Mouse (Mus musculus) c-Kit-positive CD71-negative TER-119-negative erythroid progenitor cells, embryonic 14.5 days (primary cell): ENCODE measurements around the gene Fut11.
"Not testable (repeated sequence)": the region's sequence is repeated elsewhere in the genome, so short reads cannot be mapped to it uniquely, and the experiment has no call there.

Experiments
- DNase-seq: peaks from one replicate; pipeline ENCODE4 v3.0.0-alpha.2; 2013; ENCODE audit warnings: low read depth

The Fut11 gene

GRCm38 (mm10) chr14:20674064-20674833 is 20.5 kb upstream of the Fut11 start, which contains the start of gene Sec24c:
TSS of gene Sec24c (plus strand) at chr14:20674308.
- peak; percentile 100 for DNase-seq

- no peak for DNase-seq
Measured at GRCm38 (mm10) chr14:20677906-20678305, 16.9 kb upstream of the Fut11 start.

- no peak for DNase-seq
Measured at GRCm38 (mm10) chr14:20681742-20682141, 13.0 kb upstream of the Fut11 start.

GRCm38 (mm10) chr14:20682498-20682897 is 12.3 kb upstream of the Fut11 start:
- DNase-seq = no peak

GRCm38 (mm10) chr14:20686576-20686975 is 8.2 kb upstream of the Fut11 start:
- no peak for DNase-seq

DNA sequence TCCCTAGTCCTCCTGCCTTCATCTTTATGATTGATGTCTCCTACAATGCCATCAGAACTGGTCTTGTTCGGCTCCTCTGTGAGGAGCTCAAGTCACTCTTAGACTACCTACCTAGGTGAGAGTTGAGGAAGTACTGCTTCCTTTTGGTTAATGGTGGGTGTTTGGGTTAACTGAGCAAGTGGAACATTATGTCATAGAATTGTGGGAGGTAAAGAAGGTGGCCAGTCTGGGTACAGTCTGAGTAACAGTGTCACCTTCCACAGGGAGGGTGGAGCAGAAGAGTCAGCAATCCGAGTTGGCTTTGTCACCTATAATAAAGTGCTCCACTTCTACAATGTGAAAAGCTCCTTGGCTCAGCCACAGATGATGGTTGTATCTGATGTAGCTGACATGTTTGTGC is 5.8 kb upstream of the Fut11 start:
- no peak for DNase-seq

DNA sequence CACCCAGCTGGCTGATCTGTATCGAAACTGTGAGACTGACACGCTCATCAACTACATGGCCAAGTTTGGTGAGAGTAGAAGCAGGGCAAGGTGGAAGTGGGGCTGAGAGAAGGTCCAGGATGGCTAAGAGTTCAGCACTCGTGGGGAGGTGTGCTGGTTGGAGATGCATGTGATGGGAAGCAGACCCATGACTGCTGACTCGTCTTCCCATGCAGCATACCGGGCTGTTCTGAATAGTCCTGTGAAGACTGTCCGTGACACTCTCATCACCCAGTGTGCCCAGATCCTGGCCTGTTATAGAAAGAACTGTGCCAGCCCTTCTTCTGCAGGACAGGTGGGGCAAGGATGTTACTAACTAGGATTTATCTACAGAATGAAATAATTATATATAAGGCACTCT is 3.0 kb upstream of the Fut11 start:
- no peak for DNase-seq

- DNase-seq = no peak
Measured at GRCm38 (mm10) chr14:20693589-20694101, 1.1 kb upstream of the Fut11 start.

DNA sequence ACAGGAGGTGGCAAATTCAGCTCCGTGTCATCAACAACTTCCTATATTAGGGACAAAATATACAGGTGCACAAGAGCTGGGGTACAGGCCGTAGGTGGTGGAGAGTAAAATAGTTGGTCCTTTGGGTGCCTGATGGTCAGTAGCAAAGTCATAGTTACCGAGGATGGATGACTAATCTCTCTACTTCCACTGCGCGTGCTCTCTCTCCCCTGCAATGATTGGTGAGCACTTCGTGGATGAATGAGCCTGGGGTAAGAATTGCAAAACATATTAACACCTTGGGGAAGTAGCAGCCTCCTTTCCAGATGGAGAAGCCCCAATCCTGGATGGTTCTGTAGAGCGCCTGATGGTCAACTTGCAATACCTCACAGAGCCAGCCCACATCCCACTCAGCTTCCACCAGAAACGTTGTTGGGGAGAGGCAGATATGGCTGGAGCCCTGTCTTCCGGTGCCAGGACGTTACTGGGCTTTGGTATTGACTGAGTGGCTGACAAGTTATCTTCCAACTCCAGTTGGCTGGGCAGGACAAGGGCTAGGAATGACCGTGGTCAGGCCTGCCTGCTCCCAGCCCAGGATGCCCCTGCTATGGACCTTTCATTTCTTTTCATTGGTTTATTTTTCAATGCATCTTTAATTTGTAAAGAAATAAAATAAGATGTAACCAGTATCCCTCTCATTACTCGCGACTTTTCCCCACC is 434 bp upstream of the Fut11 start:
- no peak for DNase-seq

DNA sequence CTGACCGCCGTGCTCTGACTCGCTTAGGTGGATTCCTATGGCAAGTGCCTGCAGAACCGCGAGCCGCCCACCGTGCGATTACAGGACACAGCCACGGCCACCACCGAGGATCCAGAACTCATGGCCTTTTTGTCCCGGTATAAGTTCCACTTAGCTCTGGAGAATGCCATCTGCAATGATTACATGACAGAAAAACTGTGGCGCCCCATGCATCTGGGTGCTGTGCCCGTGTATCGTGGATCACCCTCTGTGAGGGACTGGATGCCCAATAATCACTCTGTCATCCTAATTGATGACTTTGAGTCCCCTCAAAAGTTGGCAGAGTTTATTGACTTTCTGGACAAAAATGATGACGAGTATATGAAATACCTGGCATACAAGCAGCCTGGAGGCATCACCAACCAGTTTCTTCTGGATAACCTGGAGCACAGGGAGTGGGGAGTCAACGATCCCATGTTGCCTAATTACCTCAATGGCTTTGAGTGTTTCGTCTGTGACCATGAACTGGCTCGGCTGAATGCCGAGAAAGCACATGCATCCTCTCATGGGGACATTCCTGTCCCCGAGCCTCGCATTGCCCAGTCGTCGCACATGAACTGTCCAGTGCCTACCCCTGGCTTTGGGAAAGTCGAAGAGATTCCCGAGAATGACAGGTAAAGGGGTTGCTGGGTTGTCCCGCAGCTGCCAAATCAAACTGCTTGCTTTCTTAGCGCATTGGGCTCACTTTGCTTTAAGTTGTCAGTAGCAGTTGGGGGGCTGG is 1.2 kb downstream of the Fut11 start:
- DNase-seq = no peak

- peak; percentile 60 for DNase-seq
Measured at GRCm38 (mm10) chr14:20696986-20697385, 2.2 kb downstream of the Fut11 start.

- DNase-seq = no peak
Measured at GRCm38 (mm10) chr14:20698515-20698914, 3.7 kb downstream of the Fut11 start.

DNA sequence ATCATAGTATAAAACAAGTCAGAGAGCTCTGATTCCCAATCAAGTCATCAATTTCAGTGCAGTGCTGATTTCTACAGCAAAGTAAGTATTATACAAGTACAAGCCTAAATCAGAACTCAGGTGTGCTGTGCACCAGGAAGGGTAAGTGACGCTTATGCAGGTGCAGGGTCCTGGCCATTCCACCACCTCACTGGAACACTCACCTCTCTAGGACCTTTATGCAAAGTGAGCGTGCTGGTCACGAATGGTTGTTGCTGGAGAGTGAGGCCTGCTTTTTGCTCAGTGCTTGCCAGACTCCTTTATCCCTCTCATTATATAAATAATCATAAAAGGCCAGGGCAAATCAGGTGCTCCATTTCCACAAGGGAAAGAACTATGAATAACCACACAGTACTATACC is 5.6 kb downstream of the Fut11 start:
- DNase-seq = no peak

- DNase-seq = no peak
Measured at GRCm38 (mm10) chr14:20701554-20701953, 6.8 kb downstream of the Fut11 start.

GRCm38 (mm10) chr14:20702096-20702740 is 7.5 kb downstream of the Fut11 start:
- DNase-seq = no peak

- DNase-seq = peak; percentile 65
Measured at GRCm38 (mm10) chr14:20702741-20703381, 8.1 kb downstream of the Fut11 start, which contains the start of gene Chchd1. TSS of gene Chchd1 (plus strand) at chr14:20703006.

DNA sequence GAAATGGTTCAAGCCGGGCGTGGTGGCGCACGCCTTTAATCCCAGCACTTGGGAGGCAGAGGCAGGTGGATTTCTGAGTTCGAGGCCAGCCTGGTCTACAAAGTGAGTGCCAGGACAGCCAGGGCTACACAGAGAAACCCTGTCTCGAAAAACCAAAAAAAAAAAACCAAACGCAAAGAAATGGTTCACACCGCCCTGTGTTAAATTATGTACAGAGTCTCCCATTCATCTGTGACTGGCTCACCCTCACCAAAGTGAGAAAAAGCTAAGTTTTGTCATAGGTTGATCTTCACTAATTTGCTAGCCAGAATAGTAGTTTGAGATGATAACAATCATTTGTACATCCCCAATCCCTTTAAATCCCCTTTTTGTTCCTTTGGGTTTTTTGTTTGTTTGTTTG is 8.7 kb downstream of the Fut11 start:
- not testable (repeated sequence) for DNase-seq

GRCm38 (mm10) chr14:20707201-20708190 is 12.7 kb downstream of the Fut11 start, which contains the start of gene Zswim8:
TSS of gene Zswim8 (plus strand) at chr14:20707552.
- DNase-seq = peak; percentile 66

DNA sequence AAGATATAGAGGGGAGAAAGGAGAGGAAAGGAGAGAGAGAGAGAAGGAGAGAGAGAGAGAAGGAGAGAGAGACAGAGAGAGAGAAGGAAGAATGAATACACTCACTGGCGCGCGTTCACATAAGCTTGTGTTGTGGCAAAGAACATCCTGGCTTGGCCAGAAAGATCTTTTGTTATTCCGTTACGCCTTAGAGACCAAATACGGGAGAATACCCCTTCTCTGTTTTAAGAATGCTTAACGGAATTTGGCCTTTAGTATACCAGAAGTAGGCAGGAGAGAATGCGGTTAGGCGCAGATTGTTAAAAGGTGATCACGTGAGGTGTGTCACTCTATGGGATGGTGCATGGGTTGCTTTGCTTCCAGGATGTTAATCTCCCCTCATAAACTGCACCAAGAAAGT is 13.5 kb downstream of the Fut11 start:
- no peak for DNase-seq

GRCm38 (mm10) chr14:20713832-20714231 is 19.1 kb downstream of the Fut11 start:
- DNase-seq = no peak
